Mouse (Mus musculus): ENCODE measurements at regions not wholly inside any gene's neighbourhood (a gene's known extent, or its start where the extent isn't known, plus 50 kb on each side); places are given as distances from the start of the nearest gene placed in this dataset.

DNA sequence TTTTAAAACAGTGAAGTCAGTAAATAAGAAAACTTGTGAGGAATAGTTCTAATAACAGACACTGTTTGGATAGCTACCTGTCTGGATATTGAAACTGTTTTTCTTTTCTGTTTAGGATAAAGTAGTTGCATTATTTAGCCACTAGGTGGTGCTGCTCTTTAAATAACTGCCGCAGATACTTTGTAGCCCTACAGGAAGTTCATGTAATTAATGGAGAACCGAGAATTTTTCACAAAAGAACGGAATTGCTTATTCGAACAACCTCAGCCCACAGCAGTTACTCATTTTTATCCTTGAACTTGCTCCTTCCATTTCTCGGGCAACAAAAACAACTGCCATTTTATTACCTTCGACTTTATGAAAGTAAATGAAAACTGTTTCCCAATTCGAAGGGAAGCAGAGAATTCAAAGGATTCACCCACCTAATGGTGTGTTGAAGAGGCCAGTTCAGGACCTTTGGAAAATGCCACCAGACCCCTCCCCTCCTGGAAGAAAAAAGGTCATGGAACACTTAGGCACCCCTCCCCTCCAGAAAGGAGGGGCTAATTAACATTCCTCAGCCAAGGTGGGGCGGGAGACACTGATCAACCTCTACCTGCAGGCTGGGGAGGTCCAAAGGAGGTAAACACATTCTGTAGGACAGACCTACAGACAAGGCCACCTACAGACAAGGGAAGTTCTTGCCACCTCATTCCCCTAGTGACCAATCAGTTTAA lies 1029.6 kb downstream of the 9330182O14Rik start:
- Histone ChIP-seq H3K79me2 (replicated peaks; ENCODE audit: control insufficient read depth, extremely low read depth, insufficient read depth, poor library complexity, severe bottlenecking) (no peaks in the 10 kb centered on the region), H3K4me3 (replicated peaks in 1 of 3; ENCODE audit: low read depth in 2 of 3, low read length in 2 of 3, poor library complexity in 1 of 3) (peak overlapping the region; percentile 39 to 51 (median 46)), H3K4me2 (ENCODE audit: insufficient read depth, low read depth, poor library complexity, severe bottlenecking) (peak overlapping the region; percentile 53), H3K27ac (ENCODE audit: insufficient read depth, low read depth) (no peak overlapping the region), H3K36me3 (replicated peaks in 1 of 2; ENCODE audit: control insufficient read depth in 1 of 2, insufficient read depth in 1 of 2, low read length in 1 of 2) (no peaks in the 10 kb centered on the region), H3K27me3 (replicated peaks) (no peaks in the 10 kb centered on the region), H3K9me3 (replicated peaks; ENCODE audit: low read length) (no peaks in the 10 kb centered on the region), H3K9ac (ENCODE audit: insufficient read depth, low read depth) (peak overlapping the region; percentile 72; the same call in 1 of the 2 replicates), H3K4me1 (ENCODE audit: control insufficient read depth in 1 of 2, insufficient read depth in 2 of 2) (peaks cover 2 to 4% of the 10 kb centered on the region in 2 experiments; a peak in 2 of 4 replicates)
- dilution Hi-C loops (cut with MboI; ENCODE audit: extremely low pct_ligation_motif_present, extremely low pct_unique_long_range_greater_than_20kb, low sequenced_read_pairs) (no loop called here), in situ Hi-C loops (cut with MboI; ENCODE audit: low pct_ligation_motif_present, low pct_unique_long_range_greater_than_20kb, low sequenced_read_pairs) (loop anchor here (25.0 kb wide), 3 partner anchors 148 to 798 kb away; no protein-coding TSS in a partner anchor)
- peak; percentile 85 for DNase-seq (ENCODE audit: extremely low read depth)
- TF ChIP-seq ZNF384 (IDR thresholded peaks at IDR 0.05; ENCODE audit: low read depth, low read length) = no peak
- no peak for TF ChIP-seq RCOR1 (conservative IDR thresholded peaks at IDR 0.05; ENCODE audit: low read depth, low read length)
- peak; percentile 46 to 90; a peak in 3 of 4 replicates for TF ChIP-seq CTCF (conservative IDR thresholded peaks at IDR 0.05 in 1 of 2, IDR thresholded peaks at IDR 0.05 in 1 of 2; ENCODE audit: low read depth in 2 of 2, low read length in 2 of 2)
- peak; percentile 29; the same call in 1 of the 2 replicates for TF ChIP-seq SMC3 (IDR thresholded peaks at IDR 0.05; ENCODE audit: low read depth, low read length)
- no peak for TF ChIP-seq JUN (IDR thresholded peaks at IDR 0.05; ENCODE audit: insufficient read depth, low read depth, low read length)
- TF ChIP-seq TBP (conservative IDR thresholded peaks at IDR 0.05; ENCODE audit: low read depth, low read length) = peak; percentile 74; the same call in 1 of the 2 replicates
- no peak for TF ChIP-seq UBTF (IDR thresholded peaks at IDR 0.05; ENCODE audit: low read depth, low read length)
- no peak for TF ChIP-seq E2F4 (IDR thresholded peaks at IDR 0.05; ENCODE audit: insufficient replicate concordance, low read depth, low read length)
- no peak for TF ChIP-seq ZMIZ1 (IDR thresholded peaks at IDR 0.05; ENCODE audit: low read depth, low read length)
- no peak for TF ChIP-seq CHD2 (IDR thresholded peaks at IDR 0.05; ENCODE audit: low read length)
- no peak for TF ChIP-seq GABPA (IDR thresholded peaks at IDR 0.05; ENCODE audit: insufficient replicate concordance, low read depth, low read length)
- 0 out of 2 replicates have a peak, but pooled peaks have one; percentile 21 for TF ChIP-seq ELF1 (IDR thresholded peaks at IDR 0.05; ENCODE audit: low read depth, low read length)
- no peak for TF ChIP-seq JUND (conservative IDR thresholded peaks at IDR 0.05; ENCODE audit: low read depth, low read length)
- no peak for TF ChIP-seq USF2 (conservative IDR thresholded peaks at IDR 0.05; ENCODE audit: low read depth, low read length)
- TF ChIP-seq MAFK (IDR thresholded peaks at IDR 0.05; ENCODE audit: insufficient replicate concordance, low read length) = no peak
- no peak for TF ChIP-seq NRF1 (IDR thresholded peaks at IDR 0.05; ENCODE audit: low read depth, low read length)
- TF ChIP-seq POLR2A (IDR thresholded peaks at IDR 0.05; ENCODE audit: low read depth, low read length) = no peak
- no peak for TF ChIP-seq USF1 (IDR thresholded peaks at IDR 0.05; ENCODE audit: low read depth, low read length)
- TF ChIP-seq MAX (IDR thresholded peaks at IDR 0.05; ENCODE audit: low read length) = no peak
- no peak for TF ChIP-seq EP300 (IDR thresholded peaks at IDR 0.05; ENCODE audit: low read length)
- no peak for TF ChIP-seq NELFE (IDR thresholded peaks at IDR 0.05; ENCODE audit: low read depth, low read length)
- no peak for TF ChIP-seq SIN3A (IDR thresholded peaks at IDR 0.05; ENCODE audit: low read length)
- no peak for TF ChIP-seq POLR2AphosphoS2 (IDR thresholded peaks at IDR 0.05; ENCODE audit: low read depth, low read length)
- TF ChIP-seq RAD21 (IDR thresholded peaks at IDR 0.05; ENCODE audit: low read depth, low read length) = peak; percentile 82
